8 mouse cellular contexts compared by ENCODE assay signal in genomic region chr7:127712461-127713385, GRCm38 (mm10). TPM values are rescaled to one million over a fixed set of nuclear protein-coding genes. Genes with fewer than 3 reads are reported as not detected.
DNase-seq lines count a peak whose midpoint lies in the region; ATAC-seq lines count a peak whose summit lies in the region.

Gene Ctf1 (plus strand): TSS chr7:127712736.

- H3K36me3 ChIP-seq in embryonic facial prominence, embryonic 14.5 days (ENCODE audit: control insufficient read depth, insufficient read depth, low read length), result 0 out of 2 replicates have a peak, but pooled peaks cover 8% of the 10 kb centered on the region
- H3K36me3 ChIP-seq in kidney, embryonic 14.5 days (ENCODE audit: control insufficient read depth, insufficient read depth, low read length), result no peaks in the 10 kb centered on the region
- H3K36me3 ChIP-seq in stomach, embryonic 14.5 days (ENCODE audit: control insufficient read depth, insufficient read depth, low read length), result no peaks in the 10 kb centered on the region

- no peaks in the 10 kb centered on the region for H3K27me3 ChIP-seq in embryonic facial prominence, embryonic 14.5 days (replicated peaks; ENCODE audit: control insufficient read depth, insufficient read depth, low read length)
- no peaks in the 10 kb centered on the region for H3K27me3 ChIP-seq in kidney, embryonic 14.5 days (ENCODE audit: control insufficient read depth, insufficient read depth, low read length)
- no peaks in the 10 kb centered on the region for H3K27me3 ChIP-seq in stomach, embryonic 14.5 days (ENCODE audit: control insufficient read depth, insufficient read depth, low read length)

- H3K4me1 ChIP-seq in embryonic facial prominence, embryonic 14.5 days (ENCODE audit: control insufficient read depth, insufficient read depth, low read length), result peaks cover 25% of the 10 kb centered on the region
- peaks cover 26% of the 10 kb centered on the region for H3K4me1 ChIP-seq in kidney, embryonic 14.5 days (ENCODE audit: control insufficient read depth, insufficient read depth, low read length)
- H3K4me1 ChIP-seq in stomach, embryonic 14.5 days (ENCODE audit: control insufficient read depth, insufficient read depth, low read length), result peaks cover 16% of the 10 kb centered on the region; the same call in 1 of the 2 replicates

- no peaks in the 10 kb centered on the region for H3K9me3 ChIP-seq in embryonic facial prominence, embryonic 14.5 days (ENCODE audit: control insufficient read depth, low read length)
- no peaks in the 10 kb centered on the region for H3K9me3 ChIP-seq in kidney, embryonic 14.5 days (ENCODE audit: control insufficient read depth, low read length)
- no peaks in the 10 kb centered on the region for H3K9me3 ChIP-seq in stomach, embryonic 14.5 days (ENCODE audit: control insufficient read depth, low read depth, low read length)

- ATAC-seq in embryonic facial prominence, embryonic 14.5 days (ENCODE audit: low read depth), result peak; percentile 71
- peak; percentile 41 for ATAC-seq in kidney, embryonic 14.5 days (ENCODE audit: low FRiP score, low TSS enrichment)
- ATAC-seq in stomach, embryonic 14.5 days (ENCODE audit: insufficient number of reproducible peaks, insufficient read depth, low FRiP score, low read depth), result peak; percentile 54

- peak within 1 kb of the TSS; percentile 97 for H3K27ac ChIP-seq in embryonic facial prominence, embryonic 14.5 days (replicated peaks; ENCODE audit: low read depth, low read length)
- H3K27ac ChIP-seq in kidney, embryonic 14.5 days (ENCODE audit: low read depth, low read length), result peak within 1 kb of the TSS; percentile 95
- H3K27ac ChIP-seq in stomach, embryonic 14.5 days (ENCODE audit: low read length), result peak within 1 kb of the TSS; percentile 93

- 1% methylated on average over 27 of the region's 28 CpGs for WGBS in embryonic facial prominence, embryonic 14.5 days
- WGBS in kidney, embryonic 14.5 days, result 1% methylated on average over 28 of the region's 28 CpGs
- 2% methylated on average over 28 of the region's 28 CpGs for WGBS in stomach, embryonic 14.5 days

- DNase-seq in 3134 (ENCODE audit: extremely low read depth, insufficient read length, low spot score), result peak; percentile 84
- DNase-seq in adrenal gland, postnatal 14 days, result peak; percentile 89
- DNase-seq in embryonic facial prominence, embryonic 14.5 days (ENCODE audit: low spot score), result peak; percentile 97
- peak; percentile 76 to 77 for DNase-seq in heart, adult 9 months (ENCODE audit: low spot score in 2 of 2)
- peak; percentile 74 for DNase-seq in liver
- DNase-seq in monocyte, adult 2 months (ENCODE audit: low read depth in 1 of 2, low spot score in 2 of 2), result peak; percentile 33 to 41

- peak within 1 kb of the TSS; percentile 72 for H3K4me2 ChIP-seq in embryonic facial prominence, embryonic 14.5 days (ENCODE audit: low read depth, low read length)
- H3K4me2 ChIP-seq in kidney, embryonic 14.5 days (replicated peaks; ENCODE audit: low read depth, low read length), result peak within 1 kb of the TSS; percentile 47
- H3K4me2 ChIP-seq in stomach, embryonic 14.5 days (replicated peaks; ENCODE audit: low read depth, low read length), result peak within 1 kb of the TSS; percentile 45

- H3K9ac ChIP-seq in embryonic facial prominence, embryonic 14.5 days (ENCODE audit: low read depth, low read length), result peak within 1 kb of the TSS; percentile 70
- H3K9ac ChIP-seq in kidney, embryonic 14.5 days (ENCODE audit: low read depth, low read length), result peak within 1 kb of the TSS; percentile 19
- H3K9ac ChIP-seq in stomach, embryonic 14.5 days (replicated peaks; ENCODE audit: low read depth, low read length), result peak within 1 kb of the TSS; percentile 14; the same call in 1 of the 2 replicates

- H3K4me3 ChIP-seq in embryonic facial prominence, embryonic 14.5 days (ENCODE audit: low read depth, low read length), result peak within 1 kb of the TSS; percentile 51
- H3K4me3 ChIP-seq in kidney, embryonic 14.5 days (ENCODE audit: low read length), result peak within 1 kb of the TSS; percentile 37
- peak within 1 kb of the TSS; percentile 28 for H3K4me3 ChIP-seq in stomach, embryonic 14.5 days (ENCODE audit: low read depth, low read length)

RNA-seq across cellular contexts. Expression of gene Ctf1, which starts in this region (rescaled TPM):
- 4.7 and 5.1 TPM in 2 replicates for total RNA-seq in adrenal gland, postnatal 14 days (2021)
- 20.9 and 23.8 TPM in 2 replicates for polyA plus RNA-seq in embryonic facial prominence, embryonic 14.5 days (2014; fragmentation: Nextera tagmentation; extraction: Ambion mirVana)
- 17.5 and 23.7 TPM in 2 replicates for polyA plus RNA-seq in kidney, embryonic 14.5 days (2014; fragmentation: Nextera tagmentation; extraction: Ambion mirVana)
- polyA plus RNA-seq in stomach, embryonic 14.5 days (2014; fragmentation: Nextera tagmentation; extraction: Ambion mirVana), result 20.1 and 22.1 TPM in 2 replicates

Comparison
In these comparisons a context has a peak if more than half of its experiments do, and no peak if none do; other contexts are left out.
1. Peak in every context shown above with its lines: DNase-seq, ATAC-seq, H3K4me3 ChIP-seq and H3K27ac ChIP-seq.
2. DNase-seq: peak in every context shown above with its lines; median percentile 97 in embryonic facial prominence, embryonic 14.5 days; 89 in adrenal gland, postnatal 14 days; 84 in 3134; 76 in heart, adult 9 months; 74 in liver; 37 in monocyte, adult 2 months.
3. H3K9ac ChIP-seq: peak in every context shown above with its lines; median percentile 70 in embryonic facial prominence, embryonic 14.5 days; 19 in kidney, embryonic 14.5 days; 14 in stomach, embryonic 14.5 days.